Mouse (Mus musculus): ENCODE results near the gene Lilrb4a. TPM values are rescaled to one million over a fixed set of nuclear protein-coding genes. Genes with fewer than 3 reads are reported as not detected.

Lilrb4a gene
- polyA plus RNA-seq, 1 experiment from 2014 or later = 2.3 TPM

- no peaks in the 10 kb centered on the region for H3K36me3 ChIP-seq (ENCODE audit: control insufficient read depth, insufficient read depth, low read length)
- H3K4me3 ChIP-seq (ENCODE audit: low read length) = no peak overlapping the region
- no peak overlapping the region for H3K27ac ChIP-seq (ENCODE audit: low read length)
- no peaks in the 10 kb centered on the region for H3K9me3 ChIP-seq (ENCODE audit: control insufficient read depth, low read length)
- WGBS = 68% methylated on average over 7 of the region's 7 CpGs
- ATAC-seq = no peak
- H3K27me3 ChIP-seq (replicated peaks; ENCODE audit: control insufficient read depth, insufficient read depth, low read length) = no peaks in the 10 kb centered on the region
- H3K4me2 ChIP-seq (ENCODE audit: low read depth, low read length) = no peak overlapping the region
- H3K9ac ChIP-seq (ENCODE audit: low read depth, low read length) = no peak overlapping the region
- no peaks in the 10 kb centered on the region for H3K4me1 ChIP-seq (ENCODE audit: control insufficient read depth, insufficient read depth, low read length)
These were observed 35.3 kb downstream of the Lilrb4a start for GRCm38 (mm10) chr10:51526090-51526489.

GRCm38 (mm10) chr10:51526633-51527032, 35.9 kb downstream of the Lilrb4a start:
- no peak overlapping the region for H3K4me3 ChIP-seq (ENCODE audit: low read length)

GRCm38 (mm10) chr10:51528840-51529434, 38.2 kb downstream of the Lilrb4a start:
- ATAC-seq = no peak
- no peaks in the 10 kb centered on the region for H3K4me1 ChIP-seq (ENCODE audit: control insufficient read depth, insufficient read depth, low read length)
- H3K27ac ChIP-seq (ENCODE audit: low read length) = no peak overlapping the region
- H3K27me3 ChIP-seq (replicated peaks; ENCODE audit: control insufficient read depth, insufficient read depth, low read length) = no peaks in the 10 kb centered on the region
- H3K9me3 ChIP-seq (ENCODE audit: control insufficient read depth, low read length) = no peaks in the 10 kb centered on the region
- 63% methylated on average over 8 of the region's 8 CpGs for WGBS
- H3K9ac ChIP-seq (ENCODE audit: low read depth, low read length) = no peak overlapping the region
- H3K4me3 ChIP-seq (ENCODE audit: low read length) = no peak overlapping the region
- H3K4me2 ChIP-seq (ENCODE audit: low read depth, low read length) = no peak overlapping the region
- no peaks in the 10 kb centered on the region for H3K36me3 ChIP-seq (ENCODE audit: control insufficient read depth, insufficient read depth, low read length)

More at GRCm38 (mm10) chr10:51526633-51527032, 35.9 kb downstream of the Lilrb4a start:
- no peak overlapping the region for H3K27ac ChIP-seq (ENCODE audit: low read length)
- 70% methylated on average over 4 of the region's 4 CpGs for WGBS
- no peaks in the 10 kb centered on the region for H3K4me1 ChIP-seq (ENCODE audit: control insufficient read depth, insufficient read depth, low read length)
- H3K4me2 ChIP-seq (ENCODE audit: low read depth, low read length) = no peak overlapping the region
- no peaks in the 10 kb centered on the region for H3K9me3 ChIP-seq (ENCODE audit: control insufficient read depth, low read length)
- no peak for ATAC-seq
- no peaks in the 10 kb centered on the region for H3K36me3 ChIP-seq (ENCODE audit: control insufficient read depth, insufficient read depth, low read length)
- no peak overlapping the region for H3K9ac ChIP-seq (ENCODE audit: low read depth, low read length)
- no peaks in the 10 kb centered on the region for H3K27me3 ChIP-seq (replicated peaks; ENCODE audit: control insufficient read depth, insufficient read depth, low read length)

- WGBS = 70% methylated on average over 3 of the region's 3 CpGs
- no peaks in the 10 kb centered on the region for H3K27me3 ChIP-seq (replicated peaks; ENCODE audit: control insufficient read depth, insufficient read depth, low read length)
- H3K36me3 ChIP-seq (ENCODE audit: control insufficient read depth, insufficient read depth, low read length) = no peaks in the 10 kb centered on the region
- H3K4me1 ChIP-seq (ENCODE audit: control insufficient read depth, insufficient read depth, low read length) = no peaks in the 10 kb centered on the region
- no peak overlapping the region for H3K4me2 ChIP-seq (ENCODE audit: low read depth, low read length)
- H3K4me3 ChIP-seq (ENCODE audit: low read length) = no peak overlapping the region
- no peak overlapping the region for H3K27ac ChIP-seq (ENCODE audit: low read length)
- no peaks in the 10 kb centered on the region for H3K9me3 ChIP-seq (ENCODE audit: control insufficient read depth, low read length)
- no peak for ATAC-seq
- no peak overlapping the region for H3K9ac ChIP-seq (ENCODE audit: low read depth, low read length)
These were observed 38.7 kb downstream of the Lilrb4a start for GRCm38 (mm10) chr10:51529497-51529896.

- H3K27me3 ChIP-seq (replicated peaks; ENCODE audit: control insufficient read depth, insufficient read depth, low read length) = no peaks in the 10 kb centered on the region
- 83% methylated on average over 7 of the region's 7 CpGs for WGBS
- H3K4me2 ChIP-seq (ENCODE audit: low read depth, low read length) = no peak overlapping the region
These were observed 40.1 kb downstream of the Lilrb4a start for GRCm38 (mm10) chr10:51530813-51531212.

More at GRCm38 (mm10) chr10:51530813-51531212, 40.1 kb downstream of the Lilrb4a start:
- Histone ChIP-seq H3K4me1 (ENCODE audit: control insufficient read depth, insufficient read depth, low read length) (no peaks in the 10 kb centered on the region), H3K27ac (ENCODE audit: low read length) (no peak overlapping the region), H3K36me3 (ENCODE audit: control insufficient read depth, insufficient read depth, low read length) (no peaks in the 10 kb centered on the region), H3K4me3 (ENCODE audit: low read length) (no peak overlapping the region), H3K9me3 (ENCODE audit: control insufficient read depth, low read length) (no peaks in the 10 kb centered on the region), H3K9ac (ENCODE audit: low read depth, low read length) (no peak overlapping the region)
- ATAC-seq = no peak

Other genes starting within 250 kb of the Lilrb4a start
- 0.72 TPM in 1 of 2 replicates, not detected in the other for gene Gm49339, start 10.3 kb upstream of the Lilrb4a start, polyA plus RNA-seq (2015; fragmentation: Nextera tagmentation; extraction: Ambion mirVana)
- gene Lilr4b, start 10.3 kb upstream of the Lilrb4a start, polyA plus RNA-seq (2015; fragmentation: Nextera tagmentation; extraction: Ambion mirVana) = 0.70 and 0.98 TPM in 2 replicates
- gene Fam162b, start 99.6 kb downstream of the Lilrb4a start, polyA plus RNA-seq (2015; fragmentation: Nextera tagmentation; extraction: Ambion mirVana) = 7.7 and 10.5 TPM in 2 replicates
- not detected in 2 replicates for gene Gprc6a, start 140.5 kb downstream of the Lilrb4a start, polyA plus RNA-seq (2015; fragmentation: Nextera tagmentation; extraction: Ambion mirVana)
- gene Rfx6, start 186.8 kb downstream of the Lilrb4a start, polyA plus RNA-seq (2015; fragmentation: Nextera tagmentation; extraction: Ambion mirVana) = 1.7 and 1.8 TPM in 2 replicates

Data from intestine, embryonic 16.5 days (tissue).